Mouse (Mus musculus): ENCODE data around the gene Fcho1. TPM values are rescaled to one million over a fixed set of nuclear protein-coding genes. Genes with fewer than 3 reads are reported as not detected.

Fcho1 gene
- polyA plus RNA-seq (2015; fragmentation: Nextera tagmentation; extraction: Ambion mirVana) = 48.8 and 51.1 TPM in 2 replicates

DNA sequence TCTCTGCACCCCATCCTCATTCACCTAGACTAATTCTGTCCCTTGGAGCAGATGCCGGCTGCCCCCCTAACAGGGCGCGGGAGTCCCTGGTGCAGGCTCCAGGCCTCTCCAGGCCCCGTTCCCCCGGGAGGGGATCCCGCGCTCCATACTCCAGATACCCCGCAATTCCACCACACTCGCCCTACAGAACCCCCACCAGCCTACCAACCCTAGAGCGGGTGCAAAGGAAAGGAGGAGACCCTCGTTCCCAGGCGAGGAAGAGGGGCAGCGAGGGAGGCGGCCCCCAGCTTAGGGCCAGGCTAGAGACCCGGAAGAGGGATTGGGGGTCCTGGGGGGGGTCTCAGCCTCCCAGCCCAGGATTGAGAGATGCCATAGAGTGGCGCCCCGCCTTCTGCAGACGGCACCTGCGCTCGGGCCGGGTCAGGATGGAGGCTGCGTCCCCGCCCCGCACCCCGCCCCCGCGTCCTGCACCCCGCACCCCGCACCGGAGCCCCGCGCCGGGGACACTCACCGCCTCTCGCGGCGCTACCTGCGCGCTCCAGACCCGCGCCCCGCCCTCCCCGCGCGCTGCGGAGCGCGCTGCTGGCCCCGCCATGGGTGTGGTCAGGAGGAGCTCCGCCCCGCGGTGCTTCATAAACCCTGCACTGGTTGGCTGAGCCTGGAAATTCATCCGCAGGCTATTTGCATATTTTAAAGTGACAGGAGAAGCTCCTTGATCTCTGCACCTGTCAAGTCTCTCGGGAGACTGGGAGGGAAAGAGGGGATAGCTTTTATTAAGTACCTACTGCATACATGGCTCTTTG is at the start of gene Fcho1:
Gene Fcho1 (minus strand): TSS at position 595 of the 803 bp plus-strand sequence.

GRCm38 (mm10) chr8:71701414-71702086 is 24.0 kb downstream of the Fcho1 start, which contains the start of gene B3gnt3:
TSS of gene B3gnt3 (minus strand) at chr8:71701789.

DNA sequence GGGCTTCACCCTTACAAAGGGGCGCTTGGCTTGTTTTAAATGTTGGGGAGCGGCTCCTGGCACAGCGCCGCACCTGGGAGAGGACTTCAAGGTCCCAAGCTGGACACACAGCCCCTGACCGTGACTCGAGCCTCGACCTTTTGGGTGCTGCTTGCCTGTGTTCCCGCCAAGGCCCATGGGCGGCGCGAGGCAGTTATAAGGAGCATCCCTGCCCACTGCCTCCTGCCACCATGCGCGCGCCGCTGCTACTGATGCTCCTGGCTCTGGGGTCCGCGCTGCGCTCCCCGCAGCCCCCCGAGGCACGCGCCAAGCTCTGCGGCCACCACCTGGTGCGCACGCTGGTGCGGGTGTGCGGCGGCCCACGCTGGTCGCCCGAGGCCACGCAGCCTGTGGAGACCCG is 36.5 kb downstream of the Fcho1 start, which contains the start of gene Insl3:
Gene Insl3 (plus strand): TSS at position 187 of the 400 bp plus-strand sequence.

DNA sequence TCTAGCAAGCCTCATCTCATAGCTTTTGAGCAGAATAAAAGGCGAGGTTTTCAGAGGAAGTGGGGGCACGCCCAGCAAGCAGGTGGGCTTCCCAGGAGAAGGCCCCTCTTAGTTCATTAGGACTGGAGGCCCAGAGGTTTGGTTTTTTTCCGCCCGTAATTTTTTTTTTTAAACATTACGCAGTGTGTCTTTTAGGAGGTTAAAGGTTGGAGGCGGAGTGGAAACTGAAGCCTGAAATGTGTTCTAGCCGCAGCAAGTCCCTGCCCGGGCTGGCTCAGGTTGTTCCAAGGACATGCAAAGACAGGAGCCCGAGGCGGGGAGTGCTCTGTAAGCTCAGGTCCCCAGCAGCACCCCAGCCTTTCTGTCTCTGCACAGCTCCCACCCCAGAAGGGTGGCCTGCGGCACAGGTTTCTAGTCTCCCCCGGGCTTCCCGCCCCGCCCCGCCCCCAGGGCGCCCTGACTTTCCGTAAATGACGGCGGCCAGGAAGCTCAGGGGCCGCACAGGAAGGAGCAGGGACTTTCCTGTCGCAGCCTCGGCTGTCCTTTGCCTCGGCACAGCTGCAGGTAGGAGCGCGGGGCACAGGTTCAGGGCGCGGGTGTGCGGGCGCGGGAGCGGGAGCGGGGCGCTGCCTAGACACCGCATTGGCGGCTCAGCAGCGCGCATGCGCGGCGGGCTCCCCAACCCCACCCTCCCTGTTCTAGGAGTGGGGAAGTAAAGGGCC is 49.3 kb downstream of the Fcho1 start, which contains the start of gene Jak3:
Gene Jak3 (plus strand): TSS at position 277 of the 722 bp plus-strand sequence.

GRCm38 (mm10) chr8:71671549-71671965 is 54.0 kb downstream of the Fcho1 start, which contains the start of gene Unc13a:
TSS of gene Unc13a (minus strand) at chr8:71671757.

Other genes with a start within 250 kb of the Fcho1 start
- gene Ano8, start 239.8 kb downstream of the Fcho1 start, polyA plus RNA-seq (2015; fragmentation: Nextera tagmentation; extraction: Ambion mirVana) = 0.48 and 0.53 TPM in 2 replicates
- 8.7 and 9.3 TPM in 2 replicates for gene Gtpbp3, start 237.6 kb downstream of the Fcho1 start, polyA plus RNA-seq (2015; fragmentation: Nextera tagmentation; extraction: Ambion mirVana)
- 80.9 and 96.7 TPM in 2 replicates for gene Plvap, start 214.0 kb downstream of the Fcho1 start, polyA plus RNA-seq (2015; fragmentation: Nextera tagmentation; extraction: Ambion mirVana)
- gene Ccdc194, start 200.0 kb downstream of the Fcho1 start, polyA plus RNA-seq (2015; fragmentation: Nextera tagmentation; extraction: Ambion mirVana) = 0.11 and 0.13 TPM in 2 replicates
- 74.9 and 101 TPM in 2 replicates for gene Bst2, start 188.3 kb downstream of the Fcho1 start, polyA plus RNA-seq (2015; fragmentation: Nextera tagmentation; extraction: Ambion mirVana)
- gene Mvb12a, start 182.8 kb downstream of the Fcho1 start, polyA plus RNA-seq (2015; fragmentation: Nextera tagmentation; extraction: Ambion mirVana) = 45.0 and 54.4 TPM in 2 replicates
- 3.3 and 4.9 TPM in 2 replicates for gene Tmem221, start 166.8 kb downstream of the Fcho1 start, polyA plus RNA-seq (2015; fragmentation: Nextera tagmentation; extraction: Ambion mirVana)
- gene Nxnl1, start 159.1 kb downstream of the Fcho1 start, polyA plus RNA-seq (2015; fragmentation: Nextera tagmentation; extraction: Ambion mirVana) = 0.05 and 0.08 TPM in 2 replicates
- gene Slc27a1, start 156.8 kb downstream of the Fcho1 start, polyA plus RNA-seq (2015; fragmentation: Nextera tagmentation; extraction: Ambion mirVana) = 7.9 and 14.5 TPM in 2 replicates
- 174 and 198 TPM in 2 replicates for gene Pgls, start 133.5 kb downstream of the Fcho1 start, polyA plus RNA-seq (2015; fragmentation: Nextera tagmentation; extraction: Ambion mirVana)
- 8.2 and 11.6 TPM in 2 replicates for gene Fam129c, start 128.1 kb downstream of the Fcho1 start, polyA plus RNA-seq (2015; fragmentation: Nextera tagmentation; extraction: Ambion mirVana)
- gene Colgalt1, start 114.7 kb downstream of the Fcho1 start, polyA plus RNA-seq (2015; fragmentation: Nextera tagmentation; extraction: Ambion mirVana) = 34.5 and 44.4 TPM in 2 replicates
- 0.24 and 0.53 TPM in 2 replicates for gene Unc13a, start 54.0 kb downstream of the Fcho1 start, polyA plus RNA-seq (2015; fragmentation: Nextera tagmentation; extraction: Ambion mirVana)
- gene Jak3, start 49.4 kb downstream of the Fcho1 start, polyA plus RNA-seq (2015; fragmentation: Nextera tagmentation; extraction: Ambion mirVana) = 7.5 and 9.3 TPM in 2 replicates
- 5.0 and 6.6 TPM in 2 replicates for gene Insl3, start 36.5 kb downstream of the Fcho1 start, polyA plus RNA-seq (2015; fragmentation: Nextera tagmentation; extraction: Ambion mirVana)
- gene B3gnt3, start 23.9 kb downstream of the Fcho1 start, polyA plus RNA-seq (2015; fragmentation: Nextera tagmentation; extraction: Ambion mirVana) = 4.3 and 5.0 TPM in 2 replicates
- gene Zfp709, start 156.3 kb upstream of the Fcho1 start, polyA plus RNA-seq (2015; fragmentation: Nextera tagmentation; extraction: Ambion mirVana) = 2.2 and 2.8 TPM in 2 replicates
- gene Zfp882, start 182.9 kb upstream of the Fcho1 start, polyA plus RNA-seq (2015; fragmentation: Nextera tagmentation; extraction: Ambion mirVana) = 1.0 and 1.6 TPM in 2 replicates
- gene Zfp617, start 182.9 kb upstream of the Fcho1 start, polyA plus RNA-seq (2015; fragmentation: Nextera tagmentation; extraction: Ambion mirVana) = 7.8 and 8.9 TPM in 2 replicates
- gene Zfp961, start 225.3 kb upstream of the Fcho1 start, polyA plus RNA-seq (2015; fragmentation: Nextera tagmentation; extraction: Ambion mirVana) = 10.0 and 10.7 TPM in 2 replicates

Measured in spleen, postnatal 0 days (tissue).